Mouse (Mus musculus): Measurements from ENCODE around the gene Slc46a2.

DNA sequence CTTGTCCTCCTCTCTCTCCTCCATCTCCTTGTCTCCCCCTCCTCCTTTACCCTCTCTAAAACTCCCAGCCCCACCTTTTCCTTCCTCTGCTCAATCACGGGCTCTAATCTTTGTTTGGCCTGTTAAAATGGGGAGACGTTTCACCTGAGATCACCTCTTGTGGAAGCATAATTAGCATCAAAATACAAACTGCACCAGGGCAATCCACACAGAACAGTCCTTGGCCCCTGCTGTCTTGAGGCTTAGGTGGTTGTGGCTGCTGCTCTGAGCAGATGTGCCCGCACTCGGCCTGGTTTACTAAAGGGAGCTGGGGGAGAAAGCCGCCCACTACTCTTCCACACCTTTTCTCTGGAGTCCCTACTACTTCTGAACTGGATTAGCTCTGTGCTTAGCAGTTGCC, 18.9 kb downstream of the Slc46a2 start:
- TF ChIP-seq CTCF (conservative IDR thresholded peaks at IDR 0.05; ENCODE audit: low read length) (no peak), POU5F1 (IDR thresholded peaks at IDR 0.05; ENCODE audit: borderline replicate concordance, low read length) (no peak)
